In genomic region chr17:24416051-24416652, GRCm38 (mm10) we compare ENCODE assay signal across 9 mouse cellular contexts. TPM values are rescaled to one million over a fixed set of nuclear protein-coding genes. Genes with fewer than 3 reads are reported as not detected.
DNase-seq lines count a peak whose midpoint lies in the region; ATAC-seq and TF ChIP-seq lines count a peak whose summit lies in the region.
"Had no signal": no experiment of that assay in that cellular context is flagged by ENCODE, and none has a peak within 500 bp of the region (broad histone marks: within the 10 kb centered on the region; RNA-seq: fewer than 3 reads in every experiment).

No protein-coding gene starts in this region.

- H3K27me3 ChIP-seq in heart, embryonic 11.5 days (ENCODE audit: control insufficient read depth, insufficient read depth, low read length) = no peaks in the 10 kb centered on the region
- H3K27me3 ChIP-seq in forebrain, postnatal 0 days (ENCODE audit: insufficient read depth, low read length) = no peaks in the 10 kb centered on the region
- no peaks in the 10 kb centered on the region for H3K27me3 ChIP-seq in liver, embryonic 16.5 days (ENCODE audit: control insufficient read depth, insufficient read depth, low read depth, low read length)

- ATAC-seq in heart, embryonic 11.5 days (replicated peaks; ENCODE audit: insufficient number of reproducible peaks, low FRiP score, low TSS enrichment) = no peak
- no peak for ATAC-seq in forebrain, postnatal 0 days
- ATAC-seq in liver, embryonic 16.5 days (ENCODE audit: low read depth) = no peak

- H3K9me3 ChIP-seq in heart, embryonic 11.5 days (replicated peaks; ENCODE audit: control insufficient read depth, low read length) = no peaks in the 10 kb centered on the region
- H3K9me3 ChIP-seq in ES-E14 (ENCODE audit: control insufficient read depth, insufficient read depth, low read depth, low read length) = no peaks in the 10 kb centered on the region
- H3K9me3 ChIP-seq in forebrain, postnatal 0 days (ENCODE audit: low read length) = no peaks in the 10 kb centered on the region
- H3K9me3 ChIP-seq in liver, embryonic 16.5 days (replicated peaks; ENCODE audit: control insufficient read depth, low read length) = no peaks in the 10 kb centered on the region

- peak overlapping the region; percentile 76 for H3K4me3 ChIP-seq in heart, embryonic 11.5 days (ENCODE audit: low read depth, low read length)
- peak overlapping the region; percentile 89 to 95 for H3K4me3 ChIP-seq in ES-E14 (ENCODE audit: insufficient read depth in 1 of 2, low read depth in 1 of 2, low read length in 2 of 2, poor library complexity in 1 of 2, severe bottlenecking in 1 of 2)
- peak overlapping the region; percentile 59 for H3K4me3 ChIP-seq in forebrain, postnatal 0 days (ENCODE audit: low read depth, low read length)
- H3K4me3 ChIP-seq in liver, embryonic 16.5 days (ENCODE audit: low read depth, low read length) = peak overlapping the region; percentile 94

- H3K9ac ChIP-seq in heart, embryonic 11.5 days (ENCODE audit: low read depth, low read length) = peak overlapping the region; percentile 85
- H3K9ac ChIP-seq in ES-E14 (ENCODE audit: insufficient read depth, low read depth, low read length, poor library complexity, severe bottlenecking) = peak overlapping the region; percentile 43; the same call in 1 of the 2 replicates
- H3K9ac ChIP-seq in forebrain, postnatal 0 days = peak overlapping the region; percentile 74; the same call in 1 of the 2 replicates
- H3K9ac ChIP-seq in liver, embryonic 16.5 days (ENCODE audit: low read depth, low read length) = peak overlapping the region; percentile 88

- peaks cover 34% of the 10 kb centered on the region for H3K36me3 ChIP-seq in heart, embryonic 11.5 days (ENCODE audit: control insufficient read depth, insufficient read depth, low read length)
- H3K36me3 ChIP-seq in ES-E14 (ENCODE audit: control insufficient read depth, insufficient read depth, low read length, poor library complexity, severe bottlenecking) = peaks cover 34% of the 10 kb centered on the region
- peaks cover 51% of the 10 kb centered on the region for H3K36me3 ChIP-seq in forebrain, postnatal 0 days (ENCODE audit: insufficient read depth)
- peaks cover 40% of the 10 kb centered on the region for H3K36me3 ChIP-seq in liver, embryonic 16.5 days (ENCODE audit: control insufficient read depth, insufficient read depth)

- in situ Hi-C loops in ES-E14 (cut with MboI; ENCODE audit: low sequenced_read_pairs in 2 of 2, unreplicated experiment in 2 of 2) = no loop called here

- TF ChIP-seq CTCF in forebrain, postnatal 0 days (IDR thresholded peaks at IDR 0.05; ENCODE audit: low read depth) = no peak

- H3K4me2 ChIP-seq in heart, embryonic 11.5 days = peak overlapping the region; percentile 86
- peak overlapping the region; percentile 80 for H3K4me2 ChIP-seq in forebrain, postnatal 0 days (ENCODE audit: low read depth)
- H3K4me2 ChIP-seq in liver, embryonic 16.5 days (ENCODE audit: low read depth, low read length) = peak overlapping the region; percentile 80

- H3K4me1 ChIP-seq in heart, embryonic 11.5 days (ENCODE audit: control insufficient read depth, insufficient read depth, low read length) = peaks cover 11% of the 10 kb centered on the region; the same call in 1 of the 2 replicates
- peaks cover 2 to 3% of the 10 kb centered on the region in 2 experiments; a peak in 2 of 4 replicates for H3K4me1 ChIP-seq in ES-E14 (ENCODE audit: control insufficient read depth in 2 of 2, insufficient read depth in 2 of 2, low read length in 2 of 2, poor library complexity in 1 of 2)
- peaks cover 10% of the 10 kb centered on the region; the same call in 1 of the 2 replicates for H3K4me1 ChIP-seq in forebrain, postnatal 0 days (ENCODE audit: insufficient read depth)
- peaks cover 38% of the 10 kb centered on the region for H3K4me1 ChIP-seq in liver, embryonic 16.5 days (ENCODE audit: control insufficient read depth, low read depth, low read length)

- no peak overlapping the region for H3K27ac ChIP-seq in heart, embryonic 11.5 days (ENCODE audit: low read depth, low read length)
- no peak overlapping the region for H3K27ac ChIP-seq in ES-E14 (ENCODE audit: insufficient read depth, low read depth, low read length, poor library complexity, severe bottlenecking)
- H3K27ac ChIP-seq in forebrain, postnatal 0 days (ENCODE audit: low read depth, low read length) = no peak overlapping the region
- H3K27ac ChIP-seq in liver, embryonic 16.5 days (ENCODE audit: low read length) = no peak overlapping the region

- DNase-seq in heart, adult 9 months (ENCODE audit: low spot score in 2 of 2) = no peak
- DNase-seq in ES-E14 (ENCODE audit: low read depth, low spot score) = no peak
- DNase-seq in forebrain, postnatal 0 days = no peak
- DNase-seq in embryo, embryonic 10.5 days (ENCODE audit: low spot score) = no peak
- no peak for DNase-seq in thymus, postnatal 14 days
- no peak for DNase-seq in cerebellum, postnatal 10 days
- DNase-seq: B cell, adult 2 months had no signal

- 85% methylated on average over 3 of the region's 3 CpGs for WGBS in heart, embryonic 11.5 days (ENCODE audit: insufficient replicate concordance)
- 86% methylated on average over 3 of the region's 3 CpGs for WGBS in forebrain, postnatal 0 days
- 68% methylated on average over 3 of the region's 3 CpGs for WGBS in liver, embryonic 16.5 days (ENCODE audit: insufficient replicate concordance)

TF ChIP-seq in ES-E14, 5 proteins besides CTCF, POLR2A, EP300 and RAD21:
- TF ChIP-seq ZC3H11A (IDR thresholded peaks at IDR 0.05; ENCODE audit: borderline replicate concordance, low read depth, low read length) (no peak), MAFK (IDR thresholded peaks at IDR 0.05; ENCODE audit: insufficient read depth, low read depth, low read length) (no peak), HCFC1 (IDR thresholded peaks at IDR 0.05; ENCODE audit: borderline replicate concordance, insufficient read depth, low read length) (no peak), ZNF384 (IDR thresholded peaks at IDR 0.05; ENCODE audit: low read depth, low read length) (no peak), CHD2 (IDR thresholded peaks at IDR 0.05; ENCODE audit: low read depth, low read length) (no peak)

RNA-seq across cellular contexts. Expression of gene Rnps1, which starts 1.8 kb away (rescaled TPM):
- polyA plus RNA-seq in heart, embryonic 11.5 days (2014; fragmentation: Nextera tagmentation; extraction: Ambion mirVana) = 262 and 267 TPM in 2 replicates
- total RNA-seq in ES-E14 (2012; rRNA removed) = 107 and 138 TPM in 2 replicates
- total RNA-seq in forebrain, postnatal 0 days (2014; rRNA removed) = 289 and 291 TPM in 2 replicates
- polyA plus RNA-seq in forebrain, postnatal 0 days (2015; fragmentation: Nextera tagmentation; extraction: Ambion mirVana) = 361 and 363 TPM in 2 replicates
- polyA plus RNA-seq in liver, embryonic 16.5 days (2015; fragmentation: Nextera tagmentation; extraction: Ambion mirVana) = 96.9 and 101 TPM in 2 replicates

RNA-seq across cellular contexts. Expression of gene Eci1, which starts 10.3 kb away (rescaled TPM):
- polyA plus RNA-seq in heart, embryonic 11.5 days (2014; fragmentation: Nextera tagmentation; extraction: Ambion mirVana) = 190 and 199 TPM in 2 replicates
- total RNA-seq in ES-E14 (2012; rRNA removed) = 38.0 and 42.9 TPM in 2 replicates
- total RNA-seq in forebrain, postnatal 0 days (2014; rRNA removed) = 20.2 and 22.0 TPM in 2 replicates
- polyA plus RNA-seq in forebrain, postnatal 0 days (2015; fragmentation: Nextera tagmentation; extraction: Ambion mirVana) = 23.3 and 30.0 TPM in 2 replicates
- polyA plus RNA-seq in liver, embryonic 16.5 days (2015; fragmentation: Nextera tagmentation; extraction: Ambion mirVana) = 94.0 and 95.5 TPM in 2 replicates

RNA-seq across cellular contexts. Expression of gene Dnase1l2, which starts 26.8 kb away (rescaled TPM):
- polyA plus RNA-seq in heart, embryonic 11.5 days (2014; fragmentation: Nextera tagmentation; extraction: Ambion mirVana) = 0.86 and 1.6 TPM in 2 replicates
- 1.2 and 1.8 TPM in 2 replicates for total RNA-seq in ES-E14 (2012; rRNA removed)
- total RNA-seq in forebrain, postnatal 0 days (2014; rRNA removed) = 4.7 and 6.2 TPM in 2 replicates
- polyA plus RNA-seq in forebrain, postnatal 0 days (2015; fragmentation: Nextera tagmentation; extraction: Ambion mirVana) = 0.82 and 0.92 TPM in 2 replicates
- 0.49 and 0.67 TPM in 2 replicates for polyA plus RNA-seq in liver, embryonic 16.5 days (2015; fragmentation: Nextera tagmentation; extraction: Ambion mirVana)

RNA-seq across cellular contexts. Expression of gene E4f1, which starts 54.0 kb away (rescaled TPM):
- polyA plus RNA-seq in heart, embryonic 11.5 days (2014; fragmentation: Nextera tagmentation; extraction: Ambion mirVana) = 14.0 and 17.6 TPM in 2 replicates
- total RNA-seq in ES-E14 (2012; rRNA removed) = 23.4 and 38.2 TPM in 2 replicates
- total RNA-seq in forebrain, postnatal 0 days (2014; rRNA removed) = 34.2 and 37.5 TPM in 2 replicates
- polyA plus RNA-seq in forebrain, postnatal 0 days (2015; fragmentation: Nextera tagmentation; extraction: Ambion mirVana) = 9.2 and 25.6 TPM in 2 replicates
- 11.4 and 12.3 TPM in 2 replicates for polyA plus RNA-seq in liver, embryonic 16.5 days (2015; fragmentation: Nextera tagmentation; extraction: Ambion mirVana)

RNA-seq across cellular contexts. Expression of gene Pgp, which starts 54.0 kb away (rescaled TPM):
- 75.8 and 77.2 TPM in 2 replicates for polyA plus RNA-seq in heart, embryonic 11.5 days (2014; fragmentation: Nextera tagmentation; extraction: Ambion mirVana)
- 12.8 and 16.6 TPM in 2 replicates for total RNA-seq in ES-E14 (2012; rRNA removed)
- 37.8 and 39.5 TPM in 2 replicates for total RNA-seq in forebrain, postnatal 0 days (2014; rRNA removed)
- polyA plus RNA-seq in forebrain, postnatal 0 days (2015; fragmentation: Nextera tagmentation; extraction: Ambion mirVana) = 68.1 and 72.5 TPM in 2 replicates
- 48.2 and 49.0 TPM in 2 replicates for polyA plus RNA-seq in liver, embryonic 16.5 days (2015; fragmentation: Nextera tagmentation; extraction: Ambion mirVana)
